Mouse (Mus musculus) lung, embryonic 16.5 days (tissue): ENCODE results near the gene Pitpna. TPM values are rescaled to one million over a fixed set of nuclear protein-coding genes. Genes with fewer than 3 reads are reported as not detected.

ENCODE experiments used
- ATAC-seq: fragments of 200-750 bp; cut with Nextera tagmentation; 2 replicates; pipeline ENCODE4 v1.8.0; 2017; ENCODE audit warnings: low read depth, mild to moderate bottlenecking, moderate library complexity
- H3K27ac ChIP-seq: fragments of 300-500 bp; sonication (generic); 2 replicates; pipeline ENCODE4 v1.5.1; 2014; ENCODE audit warnings: mild to moderate bottlenecking, control low read depth, low read length
- H3K27me3 ChIP-seq: fragments of 300-500 bp; sonication (generic); 2 replicates; pipeline ENCODE4 v1.6.1; 2014; ENCODE audit warnings: low read depth, low read length, mixed read lengths; ENCODE audit not compliant: control insufficient read depth, insufficient read depth
- H3K36me3 ChIP-seq: fragments of 300-500 bp; sonication (generic); 2 replicates; pipeline ENCODE4 v1.6.1; 2014; ENCODE audit warnings: low read length; ENCODE audit not compliant: control insufficient read depth, insufficient read depth
- H3K4me1 ChIP-seq: fragments of 300-500 bp; sonication (generic); replicated peaks from 2 replicates; pipeline ENCODE4 v1.6.1; 2014; ENCODE audit warnings: low read length, mixed read lengths; ENCODE audit not compliant: control insufficient read depth, insufficient read depth
- H3K4me2 ChIP-seq: fragments of 300-500 bp; sonication (generic); 2 replicates; pipeline ENCODE4 v1.6.1; 2014; ENCODE audit warnings: low read depth, low read length, control low read depth
- H3K4me3 ChIP-seq: fragments of 300-500 bp; sonication (generic); 2 replicates; pipeline ENCODE4 v1.5.1; 2014; ENCODE audit warnings: mild to moderate bottlenecking, low read length, control low read depth
- H3K9ac ChIP-seq: fragments of 300-500 bp; sonication (generic); 2 replicates; pipeline ENCODE4 v1.6.1; 2014; ENCODE audit warnings: low read length, control low read depth
- H3K9me3 ChIP-seq: fragments of 300-500 bp; sonication (generic); 2 replicates; pipeline ENCODE4 v1.6.1; 2016; ENCODE audit warnings: low read length; ENCODE audit not compliant: control insufficient read depth
- WGBS: fragments of 180-500 bp; shearing (Covaris S2); extraction: QIAGEN DNeasy Blood & Tissue Kit; methylation state at CpG from one replicate; pipeline ENCODE4 v1.1.7; 2014; 5-methylcytosine and 5-hydroxymethylcytosine counted together
- polyA plus RNA-seq: library from polyadenylated mRNA; unstranded; fragments of >200 nt; fragmentation: Nextera tagmentation; extraction: Ambion mirVana; gene quantifications from 2 replicates; pipeline ENCODE4 v1.2.1, GENCODE M21; 2015

Pitpna gene
- polyA plus RNA-seq, 1 experiment from 2014 or later: 63.7 TPM

- ATAC-seq: no peak
These were observed 80.7 kb downstream of the Pitpna start for GRCm38 (mm10) chr11:75668621-75669020.

GRCm38 (mm10) chr11:75669176-75669852 is 81.4 kb downstream of the Pitpna start:
- H3K27ac ChIP-seq: no peak overlapping the region
- H3K27me3 ChIP-seq: no peaks in the 10 kb centered on the region
- WGBS: 79% methylated on average over 11 of the region's 11 CpGs
- no peaks in the 10 kb centered on the region for H3K9me3 ChIP-seq
- H3K9ac ChIP-seq: no peak overlapping the region
- H3K36me3 ChIP-seq: peaks cover 70% of the 10 kb centered on the region
- H3K4me3 ChIP-seq: no peak overlapping the region
- ATAC-seq: no peak
- no peaks in the 10 kb centered on the region for H3K4me1 ChIP-seq
- no peak overlapping the region for H3K4me2 ChIP-seq

More at GRCm38 (mm10) chr11:75668621-75669020, 80.7 kb downstream of the Pitpna start:
- Histone ChIP-seq H3K4me1 (no peaks in the 10 kb centered on the region), H3K4me2 (no peak overlapping the region), H3K27ac (no peak overlapping the region), H3K4me3 (no peak overlapping the region), H3K9me3 (no peaks in the 10 kb centered on the region), H3K9ac (no peak overlapping the region), H3K36me3 (peaks cover 74% of the 10 kb centered on the region), H3K27me3 (no peaks in the 10 kb centered on the region)
- WGBS: 81% methylated on average over 3 of the region's 3 CpGs

- H3K4me1 ChIP-seq: no peaks in the 10 kb centered on the region
- H3K9ac ChIP-seq: no peak overlapping the region
- peaks cover 67% of the 10 kb centered on the region for H3K36me3 ChIP-seq
- WGBS: 87% methylated on average over 12 of the region's 12 CpGs
- no peak overlapping the region for H3K4me3 ChIP-seq
- H3K27me3 ChIP-seq: no peaks in the 10 kb centered on the region
- no peak for ATAC-seq
- H3K4me2 ChIP-seq: no peak overlapping the region
- H3K27ac ChIP-seq: no peak overlapping the region
- H3K9me3 ChIP-seq: no peaks in the 10 kb centered on the region
These were observed 81.9 kb downstream of the Pitpna start for GRCm38 (mm10) chr11:75669853-75670200.

GRCm38 (mm10) chr11:75671426-75672180 is 83.7 kb downstream of the Pitpna start:
- ATAC-seq: no peak
- no peak overlapping the region for H3K4me3 ChIP-seq
- H3K9ac ChIP-seq: no peak overlapping the region
- H3K4me2 ChIP-seq: no peak overlapping the region
- H3K36me3 ChIP-seq: peaks cover 53% of the 10 kb centered on the region
- H3K9me3 ChIP-seq: no peaks in the 10 kb centered on the region
- no peak overlapping the region for H3K27ac ChIP-seq
- WGBS: 84% methylated on average over 22 of the region's 22 CpGs
- H3K4me1 ChIP-seq: no peaks in the 10 kb centered on the region
- H3K27me3 ChIP-seq: no peaks in the 10 kb centered on the region

DNA sequence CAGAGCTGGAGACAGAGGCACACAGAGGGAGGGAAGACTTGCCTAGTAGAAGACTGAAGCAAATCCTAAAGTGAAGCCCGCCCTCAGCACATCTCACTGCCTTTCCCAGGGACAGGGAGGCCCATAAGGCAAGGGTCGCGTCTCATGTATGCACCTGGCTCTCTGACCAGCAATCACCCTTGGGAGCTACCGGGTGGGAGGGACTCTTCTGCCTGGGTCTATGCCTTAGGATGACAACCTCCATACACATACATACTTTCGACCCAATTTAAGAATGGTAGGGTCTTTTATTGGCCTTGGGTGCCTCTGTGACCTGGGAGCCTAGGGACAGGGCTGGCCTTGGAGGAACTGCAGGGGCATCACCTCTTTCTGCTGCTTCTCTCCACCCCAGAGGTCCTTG is 85.5 kb downstream of the Pitpna start:
- H3K27ac ChIP-seq: no peak overlapping the region
- H3K4me2 ChIP-seq: no peak overlapping the region
- ATAC-seq: no peak
- no peaks in the 10 kb centered on the region for H3K27me3 ChIP-seq
- H3K4me1 ChIP-seq: peaks cover under 1% of the 10 kb centered on the region
- H3K9me3 ChIP-seq: no peaks in the 10 kb centered on the region
- H3K4me3 ChIP-seq: no peak overlapping the region
- 97% methylated on average over 5 of the region's 5 CpGs for WGBS
- H3K9ac ChIP-seq: no peak overlapping the region
- H3K36me3 ChIP-seq: peaks cover 43% of the 10 kb centered on the region

- Histone ChIP-seq H3K4me2 (no peak overlapping the region), H3K27ac (no peak overlapping the region), H3K4me1 (peaks cover 2% of the 10 kb centered on the region), H3K4me3 (no peak overlapping the region), H3K36me3 (peaks cover 28% of the 10 kb centered on the region), H3K9me3 (no peaks in the 10 kb centered on the region), H3K9ac (no peak overlapping the region), H3K27me3 (no peaks in the 10 kb centered on the region)
- no peak for ATAC-seq
- 68% methylated on average over 3 of the region's 3 CpGs for WGBS
These were observed 87.0 kb downstream of the Pitpna start for GRCm38 (mm10) chr11:75674875-75675274.

DNA sequence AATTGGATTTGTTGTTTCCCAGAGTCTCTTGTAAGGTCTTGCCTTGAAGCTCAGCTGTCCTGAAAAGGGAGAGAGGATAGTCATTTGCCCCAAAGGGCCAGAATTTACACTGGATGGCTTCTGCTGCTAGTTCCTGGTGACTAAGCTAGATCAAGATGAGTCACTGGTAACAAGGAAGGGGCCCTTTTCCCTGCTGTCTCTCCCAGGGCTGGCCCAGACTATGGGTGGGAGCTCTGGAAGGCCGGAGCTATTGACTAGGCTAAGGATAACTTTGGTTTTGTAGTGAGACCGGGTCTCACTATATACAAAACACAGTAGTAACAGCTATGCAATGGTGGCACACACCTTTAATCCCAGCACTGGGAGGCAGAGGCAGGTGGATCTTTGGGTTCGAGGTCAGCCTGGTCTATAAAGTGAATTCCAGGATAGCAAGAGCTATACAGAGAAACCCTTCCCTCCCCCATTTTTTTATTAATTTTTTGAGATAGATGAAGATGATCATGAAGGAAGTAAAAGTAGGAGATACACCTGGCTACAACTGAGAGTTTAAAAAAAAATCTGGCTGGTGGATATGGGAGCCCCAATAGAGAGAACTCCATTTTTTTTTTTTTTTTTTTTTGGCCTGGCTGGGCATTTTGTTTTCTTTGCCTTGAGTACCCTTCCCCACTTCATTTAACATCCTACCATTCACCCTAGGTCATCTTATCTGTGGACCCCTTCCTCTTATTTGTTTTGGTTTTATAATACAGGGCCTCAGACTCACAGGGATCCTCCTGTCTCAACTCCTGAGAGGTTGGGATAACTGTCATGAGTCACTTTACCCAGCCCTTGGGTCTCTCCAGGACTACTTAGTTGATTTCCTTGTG is 90.2 kb downstream of the Pitpna start:
- H3K9me3 ChIP-seq: no peaks in the 10 kb centered on the region
- 81% methylated on average over 3 of the region's 3 CpGs for WGBS
- no peak for ATAC-seq
- H3K27ac ChIP-seq: peak overlapping the region; percentile 30; the same call in 1 of the 2 replicates
- H3K27me3 ChIP-seq: no peaks in the 10 kb centered on the region
- H3K36me3 ChIP-seq: peaks cover 3% of the 10 kb centered on the region; the same call in 1 of the 2 replicates
- H3K9ac ChIP-seq: peak overlapping the region; percentile 59
- H3K4me1 ChIP-seq: peaks cover 13% of the 10 kb centered on the region
- peak overlapping the region; percentile 77 for H3K4me2 ChIP-seq
- peak overlapping the region; percentile 98 for H3K4me3 ChIP-seq
